Mouse (Mus musculus): ENCODE data around the gene Emc8.

GRCm38 (mm10) chr8:120622161-120622560 is 46.2 kb downstream of the Emc8 start:
- TF ChIP-seq POLR2A (IDR thresholded peaks at IDR 0.05; ENCODE audit: insufficient read depth, low read depth, low read length) (no peak), CTCF (IDR thresholded peaks at IDR 0.05; ENCODE audit: insufficient read depth, low read depth, low read length) (no peak)
